Mouse (Mus musculus): ENCODE results near the gene Ubald2. TPM values are rescaled to one million over a fixed set of nuclear protein-coding genes. Genes with fewer than 3 reads are reported as not detected.

Gene Ubald2
- total and polyA plus RNA-seq, 3 experiments: 56.8 to 77.7 TPM; not detected in 1

DNA sequence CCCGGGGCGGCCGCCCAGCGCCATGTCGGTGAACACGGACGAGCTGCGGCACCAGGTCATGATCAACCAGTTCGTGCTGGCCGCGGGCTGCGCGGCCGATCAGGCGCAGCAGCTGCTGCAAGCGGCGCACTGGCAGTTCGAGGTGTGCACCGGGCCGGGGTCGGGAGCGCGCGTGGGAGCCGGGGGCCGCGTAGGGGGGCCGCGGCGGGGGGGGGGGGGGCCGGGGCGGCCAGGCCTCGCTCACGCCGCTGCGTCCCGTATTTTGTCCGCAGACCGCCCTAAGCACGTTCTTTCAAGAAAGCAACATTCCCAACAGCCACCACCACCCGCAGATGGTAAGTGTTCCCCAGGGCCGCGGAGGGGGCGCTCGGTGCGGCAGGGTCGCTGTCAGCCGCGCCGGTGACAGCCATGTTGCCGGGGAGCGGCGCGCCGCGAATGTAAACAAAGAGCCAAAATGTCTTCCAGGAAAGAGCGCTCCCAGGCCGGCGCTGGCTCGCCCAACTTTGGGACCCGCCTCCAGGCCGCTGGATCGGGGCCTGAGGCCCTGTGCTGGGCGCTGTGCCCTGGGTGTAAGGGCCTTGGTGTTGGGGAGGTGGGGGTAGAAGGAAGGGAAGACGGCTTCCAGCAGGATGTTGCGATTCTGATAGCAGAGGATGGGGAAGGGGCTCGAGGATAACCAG, 533 bp downstream of the Ubald2 start:
- H3K4me1 ChIP-seq (ENCODE audit: control insufficient read depth in 1 of 2, insufficient read depth in 2 of 2, low read length in 2 of 2): peaks cover 21 to 50% of the 10 kb centered on the region in 2 experiments

DNA sequence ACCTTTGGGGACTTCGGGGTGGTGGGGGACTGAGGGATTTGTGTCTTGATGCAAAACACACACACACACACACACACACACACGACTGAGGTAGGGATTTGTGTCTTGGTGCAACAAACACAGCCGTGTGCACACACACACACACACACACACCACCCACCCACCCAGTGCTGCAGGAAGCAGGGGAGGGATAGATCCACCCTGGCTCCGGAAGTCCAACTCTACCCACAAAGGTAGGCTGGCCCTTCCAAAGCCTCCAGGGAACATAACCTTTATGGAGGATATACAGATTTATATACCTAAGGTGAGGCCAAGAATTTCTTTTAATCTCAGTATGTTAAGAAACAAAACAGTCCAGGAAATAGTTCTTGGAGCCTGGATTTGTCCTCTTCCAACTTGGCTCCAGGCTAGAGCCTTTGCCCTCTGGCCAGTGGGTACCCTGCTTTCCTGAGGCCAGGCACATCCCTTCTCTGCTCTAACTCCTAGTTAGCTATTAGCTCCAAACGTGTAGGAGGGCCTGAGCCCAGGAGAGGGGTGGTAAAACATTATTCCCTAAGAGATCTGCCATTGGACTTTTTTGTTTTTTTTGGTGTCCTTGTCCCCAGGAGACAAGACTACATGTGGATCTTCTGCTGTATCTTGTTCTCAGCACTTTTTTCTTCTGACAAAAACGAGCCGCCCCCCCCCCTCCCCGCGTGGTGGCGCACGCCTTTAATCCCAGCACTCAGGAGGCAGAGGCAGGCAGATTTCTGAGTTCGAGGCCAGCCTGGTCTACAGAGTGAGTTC, 1.3 kb downstream of the Ubald2 start:
- peaks cover 17 to 44% of the 10 kb centered on the region in 2 experiments for H3K4me1 ChIP-seq (ENCODE audit: control insufficient read depth in 1 of 2, insufficient read depth in 2 of 2, low read length in 2 of 2)
- no peak for TF ChIP-seq MAZ (IDR thresholded peaks at IDR 0.05; ENCODE audit: low read depth, low read length)
- no peak for TF ChIP-seq TBP (IDR thresholded peaks at IDR 0.05; ENCODE audit: low read depth, low read length)
- TF ChIP-seq RAD21 (IDR thresholded peaks at IDR 0.05; ENCODE audit: low read depth, low read length): no peak
- TF ChIP-seq CTCF (IDR thresholded peaks at IDR 0.05 in 2 of 3, conservative IDR thresholded peaks at IDR 0.05 in 1 of 3; ENCODE audit: control insufficient read depth in 1 of 3, insufficient read depth in 1 of 3, low read depth in 2 of 3, low read length in 3 of 3, poor library complexity in 1 of 3, severe bottlenecking in 1 of 3): 0 out of 6 replicates have a peak, but pooled peaks of 1 of the 3 experiments have one; percentile 1
- TF ChIP-seq HCFC1 (IDR thresholded peaks at IDR 0.05; ENCODE audit: low read depth, low read length): no peak
- peak in 1 of 2 experiments; percentile 18; a peak in 1 of 4 replicates for TF ChIP-seq POLR2A (IDR thresholded peaks at IDR 0.05; ENCODE audit: control insufficient read depth in 1 of 2, insufficient read depth in 1 of 2, low read depth in 1 of 2, low read length in 2 of 2, poor library complexity in 1 of 2)
- no peak for TF ChIP-seq SMC3 (IDR thresholded peaks at IDR 0.05; ENCODE audit: low read depth, low read length)
- TF ChIP-seq MEF2A (IDR thresholded peaks at IDR 0.05; ENCODE audit: extremely low read depth, insufficient replicate concordance, low read depth, low read length, poor library complexity, severe bottlenecking): no peak

More for the DNA sequence above, 533 bp downstream of the Ubald2 start:
- Histone ChIP-seq H3K79me2 (ENCODE audit: control insufficient read depth, insufficient read depth, low read length, poor library complexity) (peaks cover 10% of the 10 kb centered on the region), H3K4me3 (ENCODE audit: control insufficient read depth in 1 of 2, insufficient read depth in 1 of 2, low read depth in 2 of 2, low read length in 2 of 2) (peak overlapping the region; percentile 81 to 93), H3K27me3 (ENCODE audit: control insufficient read depth in 1 of 2, insufficient read depth in 2 of 2, low read length in 2 of 2) (no peaks in the 10 kb centered on the region), H3K27ac (ENCODE audit: control insufficient read depth, low read depth, low read length) (peak overlapping the region; percentile 97), H3K9ac (ENCODE audit: control insufficient read depth, low read depth, low read length, poor library complexity, severe bottlenecking) (peak overlapping the region; percentile 91), H3K9me3 (replicated peaks; ENCODE audit: insufficient read depth, low read length) (no peaks in the 10 kb centered on the region), H3K36me3 (ENCODE audit: control insufficient read depth in 1 of 2, insufficient read depth in 2 of 2, low read length in 2 of 2) (peaks cover 0 to 46% of the 10 kb centered on the region in 2 experiments; a peak in 3 of 4 replicates)
- TF ChIP-seq POLR2A (IDR thresholded peaks at IDR 0.05; ENCODE audit: control insufficient read depth in 1 of 2, insufficient read depth in 1 of 2, low read depth in 1 of 2, low read length in 2 of 2, poor library complexity in 1 of 2): peak in 1 of 2 experiments; percentile 77; a peak in 1 of 4 replicates
- peak; percentile 74; the same call in 1 of the 2 replicates for TF ChIP-seq SIN3A (IDR thresholded peaks at IDR 0.05; ENCODE audit: low read length)
- no peak for TF ChIP-seq TBP (IDR thresholded peaks at IDR 0.05; ENCODE audit: low read depth, low read length)
- TF ChIP-seq MAFK (IDR thresholded peaks at IDR 0.05; ENCODE audit: borderline replicate concordance, low read depth, low read length): no peak
- peak; percentile 66 for TF ChIP-seq MXI1 (IDR thresholded peaks at IDR 0.05; ENCODE audit: low read depth, low read length)
- TF ChIP-seq CTCF (IDR thresholded peaks at IDR 0.05 in 2 of 3, conservative IDR thresholded peaks at IDR 0.05 in 1 of 3; ENCODE audit: control insufficient read depth in 1 of 3, insufficient read depth in 1 of 3, low read depth in 2 of 3, low read length in 3 of 3, poor library complexity in 1 of 3, severe bottlenecking in 1 of 3): no peak
- no peak for TF ChIP-seq ZNF384 (IDR thresholded peaks at IDR 0.05; ENCODE audit: low read depth, low read length)
- DNase-seq (ENCODE audit: low read depth, low spot score): peak; percentile 67

More for the DNA sequence above, 1.3 kb downstream of the Ubald2 start:
- H3K9ac ChIP-seq (ENCODE audit: control insufficient read depth, low read depth, low read length, poor library complexity, severe bottlenecking): peak overlapping the region; percentile 91
- DNase-seq (ENCODE audit: low read depth, low spot score): peak; percentile 49
- H3K27me3 ChIP-seq (ENCODE audit: control insufficient read depth in 1 of 2, insufficient read depth in 2 of 2, low read length in 2 of 2): no peaks in the 10 kb centered on the region
- H3K79me2 ChIP-seq (ENCODE audit: control insufficient read depth, insufficient read depth, low read length, poor library complexity): peaks cover 10% of the 10 kb centered on the region
- peak overlapping the region; percentile 81 to 93 for H3K4me3 ChIP-seq (ENCODE audit: control insufficient read depth in 1 of 2, insufficient read depth in 1 of 2, low read depth in 2 of 2, low read length in 2 of 2)
- H3K27ac ChIP-seq (ENCODE audit: control insufficient read depth, low read depth, low read length): peak overlapping the region; percentile 97
- H3K36me3 ChIP-seq (ENCODE audit: control insufficient read depth in 1 of 2, insufficient read depth in 2 of 2, low read length in 2 of 2): peaks cover 0 to 39% of the 10 kb centered on the region in 2 experiments; a peak in 3 of 4 replicates
- no peaks in the 10 kb centered on the region for H3K9me3 ChIP-seq (replicated peaks; ENCODE audit: insufficient read depth, low read length)
